Mouse (Mus musculus) mesoderm, embryonic 11.5 days (tissue): ENCODE results near the gene Cldn15.
"Not testable (repeated sequence)": the region's sequence is repeated elsewhere in the genome, so short reads cannot be mapped to it uniquely, and the experiment has no call there.

Experiments used
- DNase-seq: peaks from one replicate; pipeline ENCODE4 v3.0.0-alpha.2; 2012; ENCODE audit warnings: low read depth, low spot score

Gene Cldn15

GRCm38 (mm10) chr5:136949551-136950336 is 16.7 kb upstream of the Cldn15 start:
- DNase-seq, result not testable (repeated sequence)

- DNase-seq, result no peak
These were observed 15.9 kb upstream of the Cldn15 start for GRCm38 (mm10) chr5:136950521-136950920.

GRCm38 (mm10) chr5:136952153-136952552 is 14.3 kb upstream of the Cldn15 start:
- no peak for DNase-seq

- peak; percentile 98 for DNase-seq
These were observed 13.4 kb upstream of the Cldn15 start, which contains the start of gene Fis1 for GRCm38 (mm10) chr5:136953015-136953414. Gene Fis1 (plus strand): TSS chr5:136953275.

GRCm38 (mm10) chr5:136953440-136953951 is 12.9 kb upstream of the Cldn15 start:
- DNase-seq, result no peak

GRCm38 (mm10) chr5:136955622-136956021 is 10.8 kb upstream of the Cldn15 start:
- DNase-seq, result no peak

- no peak for DNase-seq
These were observed 9.2 kb upstream of the Cldn15 start for GRCm38 (mm10) chr5:136957250-136957649.

- no peak for DNase-seq
These were observed 7.3 kb upstream of the Cldn15 start for GRCm38 (mm10) chr5:136958991-136959605.

- no peak for DNase-seq
These were observed 6.4 kb upstream of the Cldn15 start for GRCm38 (mm10) chr5:136960053-136960452.

- DNase-seq, result peak; percentile 23
These were observed 5.0 kb upstream of the Cldn15 start for GRCm38 (mm10) chr5:136961334-136961982.

- peak; percentile 82 for DNase-seq
These were observed 4.4 kb upstream of the Cldn15 start for GRCm38 (mm10) chr5:136961983-136962461.

GRCm38 (mm10) chr5:136962501-136962900 is 3.9 kb upstream of the Cldn15 start:
- peak; percentile 88 for DNase-seq

- no peak for DNase-seq
These were observed 3.4 kb upstream of the Cldn15 start for GRCm38 (mm10) chr5:136962966-136963540.

GRCm38 (mm10) chr5:136965210-136965609 is 1.2 kb upstream of the Cldn15 start:
- no peak for DNase-seq

GRCm38 (mm10) chr5:136965686-136966085 is 730 bp upstream of the Cldn15 start:
- DNase-seq, result no peak

- DNase-seq, result no peak
These were observed 542 bp downstream of the Cldn15 start for GRCm38 (mm10) chr5:136966861-136967455.

GRCm38 (mm10) chr5:136967592-136967991 is 1.2 kb downstream of the Cldn15 start:
- no peak for DNase-seq

GRCm38 (mm10) chr5:136970703-136971102 is 4.3 kb downstream of the Cldn15 start:
- peak; percentile 62 for DNase-seq

GRCm38 (mm10) chr5:136973670-136974069 is 7.3 kb downstream of the Cldn15 start:
- no peak for DNase-seq

- no peak for DNase-seq
These were observed 11.4 kb downstream of the Cldn15 start for GRCm38 (mm10) chr5:136977769-136978168.

- no peak for DNase-seq
These were observed 13.3 kb downstream of the Cldn15 start for GRCm38 (mm10) chr5:136979762-136980161.
